Mouse (Mus musculus) limb, embryonic 10.5 days (tissue): Measurements from ENCODE around the gene Zfp938. TPM values are rescaled to one million over a fixed set of nuclear protein-coding genes. Genes with fewer than 3 reads are reported as not detected.

Source experiments
- DNase-seq: peaks from one replicate; pipeline ENCODE4 v3.0.0-alpha.2; 2017; ENCODE audit warnings: low spot score
- H3K27ac ChIP-seq: fragments of 300-500 bp; sonication (generic); 2 replicates; pipeline ENCODE4 v1.5.1; 2016; ENCODE audit warnings: mild to moderate bottlenecking
- H3K27me3 ChIP-seq: fragments of 300-500 bp; sonication (generic); 2 replicates; pipeline ENCODE4 v1.6.1; 2016; ENCODE audit warnings: low read depth, mild to moderate bottlenecking; ENCODE audit not compliant: poor library complexity, severe bottlenecking
- H3K36me3 ChIP-seq: fragments of 300-500 bp; sonication (generic); 2 replicates; pipeline ENCODE4 v1.6.1; 2016; ENCODE audit warnings: mild to moderate bottlenecking, moderate library complexity
- H3K4me1 ChIP-seq: fragments of 300-500 bp; sonication (generic); 2 replicates; pipeline ENCODE4 v1.6.1; 2016
- H3K4me3 ChIP-seq: fragments of 300-500 bp; sonication (generic); 2 replicates; pipeline ENCODE4 v1.5.1; 2016; ENCODE audit warnings: mild to moderate bottlenecking, moderate library complexity
- H3K9me3 ChIP-seq: fragments of 300-500 bp; sonication (generic); replicated peaks from 2 replicates; pipeline ENCODE4 v1.6.1; 2016; ENCODE audit warnings: mild to moderate bottlenecking
- WGBS: fragments of 180-500 bp; shearing (Covaris S2); methylation state at CpG from one replicate; pipeline ENCODE4 v1.1.7; 2016; 5-methylcytosine and 5-hydroxymethylcytosine counted together
- polyA plus RNA-seq: library from polyadenylated mRNA; unstranded; fragments of >200 nt; fragmentation: Nextera tagmentation; extraction: Ambion mirVana; gene quantifications from 2 replicates; pipeline ENCODE4 v1.2.1, GENCODE M21; 2016

Gene Zfp938
- polyA plus RNA-seq: 10.9 and 15.6 TPM in 2 replicates

DNA sequence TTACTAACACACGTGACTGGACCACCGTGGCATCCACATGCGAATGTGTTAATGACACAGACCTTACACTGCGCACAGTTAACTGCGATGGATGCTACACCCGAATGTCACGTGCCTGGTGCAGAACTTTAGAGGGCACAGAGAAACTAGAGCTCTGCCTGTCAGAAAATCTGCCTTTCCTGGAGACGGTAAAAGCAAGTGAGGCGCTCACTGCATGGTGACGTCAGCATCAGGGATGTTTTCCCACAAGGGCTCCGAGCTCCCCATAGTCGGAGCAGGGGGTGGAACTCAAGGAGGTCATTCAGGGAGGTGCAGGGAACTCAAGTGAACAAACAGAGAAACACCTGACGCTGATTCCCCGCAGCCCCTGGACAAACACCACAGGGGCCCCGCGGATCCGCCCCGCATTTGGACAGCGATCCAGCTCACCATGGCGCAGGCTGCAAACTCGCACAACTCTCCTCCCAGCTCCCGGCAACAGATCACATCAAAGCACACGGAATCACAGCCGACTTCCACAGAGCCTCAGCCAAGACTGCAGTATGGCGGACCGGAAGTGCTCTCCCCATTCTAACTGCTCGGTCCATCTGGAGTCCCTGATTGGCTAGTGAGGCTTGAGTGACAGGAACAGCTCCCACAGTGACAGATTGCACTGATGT is at the start of gene Zfp938:
TSS of gene Zfp938 (minus strand) at position 539 of the 659 bp plus-strand sequence.
- Histone ChIP-seq H3K9me3 (peaks cover 4% of the 10 kb centered on the region; the same call in 1 of the 2 replicates), H3K36me3 (peaks cover 20% of the 10 kb centered on the region), H3K4me1 (peaks cover 6% of the 10 kb centered on the region), H3K27ac (peak within 1 kb of the TSS; percentile 87), H3K4me3 (peak within 1 kb of the TSS; percentile 71), H3K27me3 (no peaks in the 10 kb centered on the region)
- peak; percentile 81 for DNase-seq
- 5% methylated on average over 27 of the region's 27 CpGs for WGBS

DNA sequence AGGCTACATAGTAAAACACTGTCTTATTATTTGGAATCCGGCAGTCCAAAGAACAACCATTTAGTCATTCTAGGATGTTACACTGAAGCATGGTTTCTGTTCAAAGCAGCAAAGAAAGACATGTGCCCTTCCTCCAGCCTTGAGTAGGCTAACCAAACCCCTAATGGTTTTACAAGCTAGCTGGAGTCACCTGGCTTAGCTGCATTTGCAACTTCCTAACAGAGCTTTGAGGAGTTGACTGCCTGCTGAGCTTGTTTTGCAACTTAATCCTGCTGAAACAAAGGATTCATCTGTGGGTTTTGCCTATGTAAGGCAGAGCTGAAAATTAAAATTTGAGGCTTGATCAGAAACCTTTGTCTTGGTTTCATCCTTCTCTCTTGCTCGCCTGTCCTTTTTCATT is 16.3 kb upstream of the Zfp938 start:
- no peaks in the 10 kb centered on the region for H3K27me3 ChIP-seq
- no peaks in the 10 kb centered on the region for H3K36me3 ChIP-seq
- 89% methylated on average over 2 of the region's 2 CpGs for WGBS
- H3K9me3 ChIP-seq: no peaks in the 10 kb centered on the region
- H3K4me1 ChIP-seq: no peaks in the 10 kb centered on the region
- no peak for DNase-seq
- H3K4me3 ChIP-seq: no peak overlapping the region
- H3K27ac ChIP-seq: no peak overlapping the region

GRCm38 (mm10) chr10:82245021-82245420 is 3.9 kb upstream of the Zfp938 start:
- Histone ChIP-seq H3K27me3 (no peaks in the 10 kb centered on the region), H3K4me1 (peaks cover 6% of the 10 kb centered on the region), H3K9me3 (no peaks in the 10 kb centered on the region), H3K27ac (no peak overlapping the region), H3K36me3 (no peaks in the 10 kb centered on the region), H3K4me3 (no peak overlapping the region)
- no peak for DNase-seq

GRCm38 (mm10) chr10:82241401-82241788 is 315 bp upstream of the Zfp938 start:
- no peak for DNase-seq
- H3K4me1 ChIP-seq: peaks cover 6% of the 10 kb centered on the region
- H3K36me3 ChIP-seq: peaks cover 15% of the 10 kb centered on the region
- H3K9me3 ChIP-seq: peaks cover 4% of the 10 kb centered on the region; the same call in 1 of the 2 replicates
- H3K27ac ChIP-seq: 0 out of 2 replicates have a peak overlapping the region, but pooled peaks have one; percentile 87
- peak overlapping the region; percentile 71 for H3K4me3 ChIP-seq
- 72% methylated on average over 5 of the region's 5 CpGs for WGBS
- H3K27me3 ChIP-seq: no peaks in the 10 kb centered on the region

DNA sequence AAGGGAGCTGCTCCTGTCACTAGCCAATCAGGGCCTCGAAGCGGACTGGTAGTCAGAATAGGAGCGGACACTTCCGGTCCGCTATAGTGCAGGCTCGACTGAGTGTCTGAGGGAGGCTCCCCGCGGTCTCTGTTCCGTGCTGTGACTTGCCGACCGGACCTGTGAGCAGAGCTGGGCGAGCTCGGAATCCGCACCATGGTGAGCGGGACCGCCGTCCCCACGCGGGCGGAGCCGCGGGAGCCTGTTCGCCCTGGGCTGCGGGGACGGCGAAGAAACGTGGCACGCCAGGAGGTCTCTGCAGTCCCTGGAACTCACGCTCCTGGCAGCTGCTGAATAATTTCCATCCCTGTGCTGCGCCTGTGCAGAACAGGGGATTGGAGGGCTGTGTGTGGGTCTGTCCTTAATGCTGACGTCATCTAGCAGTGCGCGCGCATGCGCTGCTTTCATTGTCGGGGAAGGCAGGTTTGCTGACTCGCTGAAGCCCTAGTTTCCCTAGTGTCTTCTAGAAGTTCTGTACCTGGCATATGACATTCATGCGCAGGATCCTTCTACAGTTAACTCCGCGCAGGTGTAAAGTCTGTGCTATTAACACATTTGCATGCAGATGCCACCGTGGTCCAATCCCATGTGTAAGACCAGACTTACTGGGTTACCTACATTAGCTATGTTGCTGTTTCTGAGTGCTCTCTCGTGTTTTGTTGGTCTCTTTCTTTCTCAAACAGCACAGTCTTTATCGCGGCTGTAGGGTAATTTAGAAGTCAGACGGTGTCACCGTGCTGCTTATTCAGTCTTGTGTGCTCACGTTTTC is 62.6 kb downstream of the Zfp938 start:
- Histone ChIP-seq H3K4me1 (peaks cover 6% of the 10 kb centered on the region), H3K4me3 (peak overlapping the region; percentile 79), H3K36me3 (no peaks in the 10 kb centered on the region), H3K27ac (peak overlapping the region; percentile 94), H3K27me3 (no peaks in the 10 kb centered on the region), H3K9me3 (0 out of 2 replicates have a peak, but pooled peaks cover 2% of the 10 kb centered on the region)
- 7% methylated on average over 47 of the region's 47 CpGs for WGBS
- peak; percentile 89 for DNase-seq

Other genes starting within 250 kb of the Zfp938 start
- gene Zfp873, start 193.2 kb downstream of the Zfp938 start, polyA plus RNA-seq: 16.3 and 20.2 TPM in 2 replicates
- gene BC024063, start 157.9 kb downstream of the Zfp938 start, polyA plus RNA-seq: 4.5 and 5.9 TPM in 2 replicates
- 3.8 and 4.4 TPM in 2 replicates for gene AU041133, start 113.3 kb downstream of the Zfp938 start, polyA plus RNA-seq
- gene 4932415D10Rik, start 75.3 kb upstream of the Zfp938 start, polyA plus RNA-seq: not detected in 2 replicates
- gene Gm4924, start 113.0 kb upstream of the Zfp938 start, polyA plus RNA-seq: 7.9 and 10.5 TPM in 2 replicates